Mouse (Mus musculus) T-helper 2 cell (primary cell): ENCODE measurements around the gene Acacb.

ENCODE experiments used
- in situ Hi-C: fragments of 300-600 bp; cut with MboI, MseI; formaldehyde crosslinking; loops from one replicate; pipeline ENCODE4 v1.15.1; 2025; ENCODE audit warnings: high pct_unique_total_duplicates

Acacb gene

DNA sequence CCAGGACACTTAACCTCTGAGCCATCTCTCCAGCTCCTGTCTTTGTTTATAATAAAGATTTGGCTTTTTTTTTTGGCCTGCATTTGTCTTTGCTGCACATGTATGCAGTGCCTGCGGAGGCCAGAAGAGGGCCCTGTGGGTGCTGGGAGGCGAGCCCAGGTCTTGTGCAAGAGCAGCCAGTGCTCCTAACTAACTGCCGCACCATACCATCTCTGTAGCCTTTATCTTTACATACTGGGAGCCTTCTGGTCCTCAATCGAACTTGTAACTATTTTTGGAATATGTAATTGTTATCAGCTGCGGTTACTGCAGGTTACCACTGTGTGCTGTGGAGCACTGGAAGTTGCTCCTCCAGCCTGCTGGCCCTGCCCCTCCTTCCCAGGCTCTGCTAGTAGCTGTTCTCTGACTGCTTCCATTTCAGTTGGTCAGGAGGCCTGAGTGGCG lies 12.2 kb upstream of the Acacb start:
- in situ Hi-C loops, result no loop called here

DNA sequence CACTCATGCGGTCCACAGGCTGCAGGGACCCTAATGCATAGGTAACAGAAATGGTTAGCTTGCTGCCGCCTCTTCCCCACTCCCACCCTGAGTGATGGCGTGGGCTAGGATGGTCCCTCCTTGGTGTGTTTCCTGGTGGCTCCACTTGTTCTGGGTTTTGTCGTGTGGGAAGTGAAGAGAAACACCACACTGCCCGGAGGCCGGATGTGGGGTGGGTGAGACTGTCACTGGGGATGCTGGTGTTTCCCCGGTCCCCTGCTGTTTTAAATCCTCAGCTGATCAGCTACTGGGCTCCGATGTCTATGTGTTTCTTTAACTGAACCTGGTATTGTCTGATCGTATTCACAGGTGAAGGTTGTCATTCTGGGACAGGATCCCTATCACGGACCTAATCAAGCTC lies 10.8 kb upstream of the Acacb start:
- in situ Hi-C loops, result no loop called here

DNA sequence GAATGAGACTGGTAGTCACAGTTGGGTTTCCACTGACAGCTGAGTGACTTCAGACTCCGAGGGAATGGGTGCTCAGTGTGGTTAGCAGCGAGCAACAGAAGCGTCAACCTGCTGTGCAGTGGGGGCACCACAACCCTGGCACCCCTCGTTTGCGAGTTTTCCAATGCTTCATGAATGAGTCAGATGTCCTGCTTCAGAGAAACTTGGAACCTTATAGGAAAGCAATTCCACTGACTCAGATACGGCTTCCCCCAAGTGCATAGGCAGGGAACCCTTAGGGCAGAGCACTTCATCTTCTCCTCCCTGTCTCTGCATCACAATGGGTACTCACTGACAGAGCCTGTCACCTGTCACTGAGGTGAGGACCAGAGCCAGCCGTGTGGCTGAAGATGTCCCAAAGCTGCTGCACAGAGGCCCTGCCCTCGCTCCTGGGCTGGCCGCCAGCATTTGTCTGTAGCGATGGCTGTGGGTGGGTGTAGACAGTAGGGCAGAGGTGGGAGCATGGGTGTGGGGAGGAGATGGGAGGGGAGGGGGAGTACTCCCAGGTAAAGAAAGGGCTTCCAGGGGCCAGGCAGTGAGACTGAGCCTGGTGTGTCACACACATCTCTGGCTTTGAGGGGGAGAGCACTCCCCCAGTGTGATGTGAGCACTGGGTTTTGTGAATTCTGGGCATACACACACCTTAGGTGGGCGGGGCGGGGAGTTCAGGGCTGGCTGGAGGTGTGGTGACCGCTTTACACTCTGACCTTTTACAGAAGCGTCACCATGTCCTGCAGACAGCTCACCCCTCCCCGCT lies 8.7 kb upstream of the Acacb start:
- in situ Hi-C loops, result no loop called here

DNA sequence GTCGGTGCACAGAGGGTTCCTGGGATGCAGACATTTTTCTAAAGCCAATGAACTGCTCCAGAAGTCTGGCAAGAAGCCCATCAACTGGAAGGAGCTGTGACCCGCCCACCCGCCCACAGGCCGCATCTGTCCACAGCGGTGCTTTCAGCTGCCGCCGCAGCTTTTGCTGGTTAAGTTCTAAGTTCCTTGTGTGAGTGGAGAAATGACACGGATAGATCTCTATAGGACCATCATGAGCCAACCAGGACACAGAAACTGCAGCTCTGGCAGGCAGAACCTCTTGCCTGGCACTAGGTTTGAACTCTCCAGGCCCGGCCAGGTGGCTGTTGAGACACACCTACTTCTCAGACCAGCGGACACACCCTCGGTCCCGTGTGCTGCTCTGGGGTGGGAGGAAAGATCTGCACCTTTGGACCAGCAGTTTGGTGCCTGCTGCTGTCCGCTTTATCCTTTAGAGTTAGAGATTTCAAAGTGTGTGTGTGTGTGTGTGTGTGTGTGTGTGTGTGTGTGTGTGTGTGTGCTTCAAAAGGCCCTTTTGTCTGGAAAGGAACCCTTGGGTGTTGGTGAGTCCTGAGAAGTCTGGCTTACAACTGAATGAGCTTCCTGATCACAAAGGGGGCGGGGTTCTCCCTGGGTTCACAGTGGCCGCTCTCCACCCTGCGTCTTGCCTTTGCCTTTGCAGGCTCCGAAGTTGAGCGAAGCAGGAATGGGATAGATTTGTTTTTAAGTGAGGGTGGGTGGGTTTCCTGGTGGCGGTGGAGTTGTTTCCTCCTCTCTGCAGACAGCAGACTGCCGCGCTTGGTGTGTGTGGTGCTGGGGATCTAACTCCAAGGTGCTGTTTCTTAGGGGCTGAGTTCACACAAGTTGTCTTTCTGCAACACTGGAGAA lies 7.8 kb upstream of the Acacb start:
- in situ Hi-C loops, result no loop called here

DNA sequence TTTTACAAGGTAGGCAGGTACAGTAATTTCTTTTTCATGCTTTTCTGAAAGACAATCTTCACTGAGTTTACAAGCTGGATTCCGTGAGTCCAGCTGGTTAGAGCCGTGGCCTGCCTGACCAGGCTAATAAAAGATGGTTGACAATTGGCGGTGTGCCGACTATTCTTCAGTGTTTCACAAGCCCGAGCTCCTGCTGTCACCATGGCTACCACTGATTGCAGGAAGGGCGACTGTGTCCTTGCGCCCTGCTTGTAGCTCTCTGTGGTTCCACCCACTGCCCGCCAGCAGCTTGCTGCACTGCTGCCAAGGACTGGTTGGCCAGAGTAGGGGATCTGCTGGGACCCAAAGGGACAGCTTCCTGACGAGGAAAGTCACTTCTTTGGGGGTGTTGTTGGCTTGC lies 7.2 kb upstream of the Acacb start:
- in situ Hi-C loops, result no loop called here

DNA sequence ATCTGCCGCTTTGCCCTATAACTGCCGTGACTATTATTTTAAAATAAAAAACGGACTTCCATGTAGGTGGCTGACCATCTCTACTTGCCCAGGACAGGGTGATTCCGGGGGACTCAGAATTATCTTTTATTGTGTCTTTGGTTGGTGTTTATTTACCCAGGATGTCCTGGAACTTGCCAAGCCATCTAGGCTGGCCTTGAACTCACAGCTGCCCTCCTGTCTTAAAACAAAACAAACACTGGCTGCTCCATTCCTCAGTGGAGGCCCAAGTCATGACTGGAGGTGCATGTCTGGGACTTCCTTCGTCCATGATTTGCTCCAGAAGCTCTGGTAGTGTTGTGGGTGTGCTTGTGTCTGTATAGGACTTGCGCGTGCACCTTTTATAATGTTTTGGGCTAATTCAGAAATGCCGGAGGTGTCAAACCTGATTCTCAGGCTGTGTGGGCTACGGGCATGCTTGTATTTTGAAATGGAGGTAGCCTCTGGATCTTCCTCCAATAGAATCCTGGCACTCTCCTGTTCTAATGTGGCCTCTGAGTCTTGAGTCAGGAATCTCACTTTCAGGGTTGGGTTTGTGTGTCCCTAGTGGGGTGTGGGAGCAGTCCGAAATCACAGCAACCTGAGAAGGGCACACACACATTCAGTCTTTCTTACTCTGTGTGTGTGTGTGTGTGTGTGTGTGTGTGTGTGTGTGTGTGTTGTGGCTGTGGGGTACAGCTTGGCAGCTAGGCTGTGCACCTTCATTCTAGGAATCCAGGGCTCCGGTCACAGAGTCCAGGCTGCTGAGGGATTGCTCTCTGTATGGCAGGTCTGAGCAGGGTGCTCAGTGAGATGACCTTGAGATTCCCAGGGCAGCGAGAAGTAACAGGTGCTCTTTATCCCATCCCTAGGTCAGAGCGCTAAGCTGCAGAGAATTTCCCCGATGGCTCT lies 973 bp downstream of the Acacb start:
- in situ Hi-C loops, result no loop called here

DNA sequence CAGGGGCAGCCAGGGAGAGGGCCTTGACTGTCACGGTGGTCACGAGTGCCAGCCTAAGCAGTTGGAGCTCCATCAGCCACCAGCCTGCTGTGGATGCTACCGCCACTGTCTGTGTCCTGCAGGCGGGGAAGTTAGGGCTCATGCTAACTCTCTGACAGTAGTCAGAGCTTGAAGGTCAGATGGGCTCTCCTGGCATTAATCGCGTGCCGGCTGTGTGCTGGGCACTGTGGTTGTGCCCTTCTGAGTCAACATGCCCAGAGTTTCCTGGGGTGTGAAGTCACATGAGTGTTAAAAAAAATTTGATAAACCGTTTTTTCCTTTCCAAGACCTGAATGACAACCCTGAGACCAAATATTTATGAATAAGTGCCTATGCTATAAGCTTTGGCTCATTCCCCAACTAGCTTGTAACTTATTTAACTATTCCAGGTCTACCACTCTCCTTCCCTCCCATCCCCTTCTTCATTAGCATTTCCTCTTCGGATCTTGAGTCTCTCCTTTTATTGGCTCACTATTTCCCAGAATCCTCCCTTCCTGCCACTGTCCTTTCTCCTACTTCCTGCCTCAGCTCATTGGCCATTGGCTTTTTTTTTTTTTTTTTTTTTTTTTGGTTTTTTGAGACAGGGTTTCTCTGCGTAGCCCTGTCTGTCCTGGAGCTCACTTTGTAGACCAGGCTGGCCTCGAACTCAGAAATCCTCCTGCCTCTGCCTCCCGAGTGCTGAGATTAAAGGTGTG lies 6.2 kb downstream of the Acacb start:
- in situ Hi-C loops, result no loop called here

DNA sequence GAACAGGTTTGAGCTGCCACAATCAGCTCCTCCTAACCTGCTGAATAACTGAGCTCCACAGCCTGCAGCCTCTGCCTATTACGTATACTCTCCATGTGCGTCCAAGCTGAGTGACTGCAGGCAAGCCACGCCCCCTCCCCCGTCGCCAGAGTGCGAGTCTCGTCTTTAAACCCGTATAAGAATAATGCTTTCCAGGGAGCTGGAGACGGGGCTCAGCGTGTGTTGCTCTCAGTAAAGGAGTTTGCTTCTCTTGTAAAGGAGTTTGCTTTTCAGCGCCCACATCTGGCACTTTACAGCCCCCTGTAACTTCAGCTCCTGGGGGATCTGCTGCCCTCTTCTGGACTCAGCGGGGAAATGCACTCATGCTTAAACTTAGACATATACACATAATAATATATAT lies 7.2 kb downstream of the Acacb start:
- in situ Hi-C loops, result no loop called here

DNA sequence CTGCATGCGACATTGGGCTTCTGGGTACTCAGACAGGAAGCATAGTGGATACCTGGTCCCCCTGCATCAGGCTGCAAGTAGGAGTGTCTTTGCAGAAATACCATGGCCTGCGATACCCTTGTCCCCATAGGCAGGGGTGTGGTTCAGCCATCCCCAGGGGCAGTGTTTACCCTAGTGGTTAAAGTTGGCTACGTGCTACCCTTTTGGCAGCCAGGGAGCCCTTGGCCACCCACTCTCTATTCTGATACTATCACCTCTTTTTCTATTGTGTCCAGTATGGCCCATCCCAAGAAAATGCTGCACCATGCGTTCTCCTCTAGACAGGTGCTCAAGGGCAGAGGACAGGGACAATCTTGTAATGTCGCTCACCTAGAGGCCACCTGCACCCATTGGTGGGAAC lies 8.4 kb downstream of the Acacb start:
- in situ Hi-C loops, result no loop called here

DNA sequence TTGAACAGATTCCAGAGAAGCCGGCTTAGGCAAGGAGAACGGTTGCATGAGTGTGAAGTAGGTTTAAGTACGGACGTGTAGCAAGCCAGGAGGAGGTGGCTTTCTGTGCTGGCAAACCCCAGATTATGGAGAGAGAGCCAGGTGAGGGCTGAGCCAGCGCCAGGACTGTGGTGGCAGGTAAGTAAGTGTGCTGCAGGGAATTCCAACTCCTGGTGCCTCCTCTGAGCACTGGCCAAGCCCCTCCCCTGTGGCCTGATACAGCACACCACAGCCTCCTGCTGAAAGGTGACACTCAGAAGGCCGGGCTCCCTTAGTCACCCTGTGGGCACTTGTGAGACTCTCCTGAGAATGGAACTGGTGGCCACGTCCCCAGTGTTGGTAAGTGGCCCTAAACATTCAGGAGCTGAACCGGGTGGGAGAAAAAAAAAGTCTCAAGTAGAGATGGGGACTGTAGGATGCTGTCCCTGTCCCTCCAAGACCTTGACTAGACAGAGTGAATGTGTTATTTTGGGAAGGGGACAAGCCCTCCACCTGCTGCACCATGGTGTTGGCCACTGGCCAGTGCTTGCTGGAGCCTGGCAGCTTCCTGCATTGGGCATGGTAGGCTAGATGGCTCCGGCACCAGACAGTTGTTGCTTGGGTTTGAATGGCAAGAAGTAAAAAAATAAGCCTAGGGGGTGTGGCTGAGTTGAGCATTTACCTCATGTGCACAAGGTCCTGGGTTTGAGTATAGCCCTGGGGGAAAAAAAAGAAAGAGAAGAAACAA lies 9.0 kb downstream of the Acacb start:
- in situ Hi-C loops, result no loop called here

DNA sequence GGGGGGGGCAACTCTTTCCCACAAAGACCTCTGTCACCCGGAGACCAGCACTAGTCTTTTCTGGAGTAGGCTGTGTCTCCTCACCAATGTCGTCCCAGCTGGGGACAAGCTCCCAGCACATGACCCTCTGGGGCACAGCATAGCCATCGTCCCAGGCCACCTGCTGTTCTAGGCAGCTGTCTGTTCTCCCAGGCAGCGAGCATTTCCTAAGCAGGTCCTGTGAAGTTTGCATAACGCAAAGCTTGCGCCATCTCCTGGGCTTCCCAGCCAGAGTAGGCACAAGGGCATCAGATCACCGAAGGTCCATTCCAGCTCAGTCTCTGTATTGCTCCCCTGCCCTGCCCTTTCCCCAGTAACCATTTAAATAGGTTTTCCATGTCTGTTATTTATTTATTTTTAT lies 10.9 kb downstream of the Acacb start:
- in situ Hi-C loops, result no loop called here

DNA sequence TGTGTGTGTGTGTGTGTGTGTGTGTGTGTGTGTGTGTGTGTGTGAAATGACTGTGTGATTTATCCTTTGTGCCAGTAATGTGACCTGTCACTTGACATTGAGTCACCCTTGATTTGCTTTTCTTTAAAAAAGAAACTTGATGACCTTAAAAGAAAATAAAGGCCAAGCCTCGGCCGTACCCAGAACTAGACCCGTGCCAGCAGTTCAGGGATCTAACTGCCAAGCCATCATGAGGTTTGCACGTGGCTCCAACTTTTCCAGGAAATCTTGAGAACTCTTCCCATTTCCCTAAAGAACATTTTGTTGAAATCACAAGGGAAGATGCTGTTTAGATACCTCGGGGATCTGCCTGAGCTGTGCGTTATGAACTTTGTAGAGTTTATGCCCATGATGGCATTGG lies 15.1 kb downstream of the Acacb start:
- in situ Hi-C loops, result no loop called here

DNA sequence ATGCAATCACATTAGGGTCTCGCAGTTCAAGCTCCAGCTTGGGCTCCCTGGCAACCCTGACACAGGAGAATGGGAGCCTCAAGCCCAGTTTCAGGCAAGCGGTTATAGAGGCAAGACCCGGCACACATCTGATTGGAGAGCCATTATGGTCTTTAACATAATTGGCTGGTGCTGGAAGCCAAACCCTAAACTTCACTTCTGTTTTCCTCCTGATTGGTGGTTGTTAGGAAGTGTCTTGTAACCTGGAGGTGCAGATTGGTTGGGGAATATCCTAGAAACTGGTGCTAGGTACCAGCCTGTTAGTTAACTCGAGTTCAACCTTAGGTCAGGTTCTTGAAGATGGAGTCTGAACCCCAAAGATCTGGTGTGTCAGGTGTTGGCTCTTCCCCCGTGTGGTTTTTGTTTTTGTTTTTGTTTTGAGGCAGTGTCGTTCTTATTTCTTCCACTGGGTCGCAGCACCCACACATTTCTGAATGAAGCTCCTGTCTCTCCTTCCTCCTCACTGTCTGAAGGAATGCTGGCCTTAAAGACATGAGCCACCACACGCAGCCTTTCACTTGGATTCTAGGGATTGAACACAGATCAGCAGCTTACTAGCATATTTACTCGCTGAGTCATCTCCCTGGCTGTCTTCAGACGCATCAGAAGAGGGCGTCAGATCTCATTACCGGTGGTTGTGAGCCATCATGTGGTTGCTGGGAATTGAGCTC lies 15.9 kb downstream of the Acacb start:
- in situ Hi-C loops, result no loop called here

DNA sequence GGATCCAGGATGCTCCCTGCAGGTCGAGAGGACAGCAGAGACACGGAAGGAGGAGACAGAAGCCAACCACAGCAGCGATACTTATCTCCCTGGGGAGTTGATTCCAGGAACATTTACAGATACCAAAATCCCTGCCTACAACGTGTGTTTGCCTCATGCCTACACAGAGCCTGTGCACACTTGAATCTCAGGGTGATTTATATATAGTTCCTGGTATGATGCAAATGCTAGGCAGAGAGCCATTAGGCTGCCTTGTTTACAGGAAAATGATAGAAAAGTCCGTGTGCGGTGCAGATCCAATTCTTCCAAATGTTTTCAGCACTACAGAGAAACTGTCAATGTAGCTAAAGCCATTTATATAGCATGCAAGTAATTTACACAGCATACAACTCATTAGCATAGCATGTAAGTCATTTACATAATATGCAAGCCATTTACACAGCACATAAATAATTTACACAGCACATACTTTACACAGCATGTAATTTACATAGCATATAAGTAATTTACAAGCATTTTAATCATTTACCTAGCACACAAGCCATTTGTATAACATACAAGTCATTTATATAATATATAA lies 16.9 kb downstream of the Acacb start:
- in situ Hi-C loops, result no loop called here

DNA sequence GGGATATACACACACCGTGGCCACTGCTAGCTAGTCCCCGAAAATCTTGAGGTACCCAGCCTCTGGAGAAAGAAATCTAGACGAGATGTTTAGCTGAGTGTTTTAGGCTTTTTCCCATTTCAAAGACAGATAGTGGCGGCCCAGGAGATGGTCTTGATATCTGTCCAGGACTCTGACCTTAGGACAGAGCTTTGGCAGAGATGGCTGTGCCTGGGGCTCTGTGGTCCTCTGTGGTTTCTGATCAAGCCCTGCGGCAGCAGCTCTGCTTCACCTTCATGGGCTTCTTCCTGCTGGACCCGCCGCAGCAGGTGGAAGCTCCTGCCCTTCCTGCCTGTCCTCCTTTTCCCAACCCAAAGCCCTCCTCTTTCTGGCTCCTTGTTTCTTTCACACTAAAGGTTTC lies 24.0 kb downstream of the Acacb start:
- in situ Hi-C loops, result no loop called here

DNA sequence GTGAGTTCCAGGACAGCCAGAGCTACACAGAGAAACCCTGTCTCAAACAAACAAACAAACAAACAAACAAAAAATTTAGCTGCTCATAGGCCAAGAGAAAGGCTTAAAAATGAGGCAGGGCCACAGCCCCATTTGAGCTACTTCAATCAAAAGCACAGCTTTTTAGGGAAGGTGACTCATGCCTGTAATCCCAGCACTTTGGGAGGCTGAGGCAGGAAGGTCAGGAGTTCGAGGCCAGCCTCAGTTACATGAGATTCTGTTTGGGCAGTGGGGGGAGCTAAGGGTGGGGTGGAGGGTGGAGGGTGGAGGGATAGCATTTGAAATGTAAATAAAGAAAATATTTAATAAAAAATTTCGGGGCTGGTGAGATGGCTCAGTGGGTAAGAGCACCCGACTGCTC lies 26.6 kb downstream of the Acacb start:
- in situ Hi-C loops, result no loop called here

DNA sequence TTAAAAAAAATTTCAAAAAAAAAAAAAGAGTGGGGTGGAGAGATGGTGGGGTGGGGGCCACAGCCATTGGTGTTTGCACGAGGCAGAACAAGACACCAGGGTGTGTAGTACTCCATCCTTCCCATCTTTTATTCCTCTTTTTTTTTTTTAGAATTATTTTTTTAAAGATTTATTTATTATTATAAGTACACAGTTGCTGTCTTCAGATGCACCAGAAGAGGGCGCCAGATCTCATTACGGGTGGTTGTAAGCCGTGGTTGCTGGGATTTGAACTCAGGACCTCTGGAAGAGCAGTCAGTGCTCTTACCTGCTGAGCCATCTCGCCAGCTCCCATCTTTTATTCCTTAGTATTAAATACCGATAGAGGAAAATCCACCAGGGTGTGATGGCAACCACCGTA lies 27.1 kb downstream of the Acacb start:
- in situ Hi-C loops, result no loop called here

DNA sequence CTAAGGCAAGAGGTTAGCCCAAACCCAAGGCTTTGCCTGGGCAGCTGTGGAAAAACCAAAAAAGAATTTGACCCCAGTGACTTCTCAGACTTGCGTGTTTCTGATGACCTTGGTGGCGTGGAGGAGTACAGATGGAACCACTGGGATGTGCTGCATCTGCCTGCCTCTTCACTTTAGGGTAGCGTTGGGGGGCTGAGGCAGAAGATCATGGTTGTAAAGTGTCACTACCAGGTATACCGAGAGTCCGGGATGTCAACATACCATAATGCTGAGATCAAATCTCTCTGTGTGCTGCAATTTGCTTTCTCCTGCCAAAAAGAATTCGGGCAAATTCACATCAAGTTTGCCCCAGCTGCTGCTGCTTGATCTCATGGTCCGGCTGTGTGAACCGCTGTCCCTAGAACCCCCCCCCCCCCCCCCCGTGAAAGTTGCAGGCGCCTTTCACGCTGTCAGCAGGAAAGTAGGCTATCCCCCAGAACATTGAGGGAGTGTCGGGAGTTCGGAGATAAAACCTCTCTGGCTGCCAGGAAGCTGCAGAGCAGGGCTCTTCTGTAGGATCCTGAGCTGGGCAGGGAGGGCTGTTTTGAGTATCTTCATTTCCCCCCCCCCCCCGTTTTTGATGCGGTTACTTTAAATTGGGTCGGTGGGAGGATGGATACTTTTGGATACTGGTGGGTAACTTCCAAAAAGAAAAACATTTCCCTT lies 27.7 kb downstream of the Acacb start:
- in situ Hi-C loops, result no loop called here

DNA sequence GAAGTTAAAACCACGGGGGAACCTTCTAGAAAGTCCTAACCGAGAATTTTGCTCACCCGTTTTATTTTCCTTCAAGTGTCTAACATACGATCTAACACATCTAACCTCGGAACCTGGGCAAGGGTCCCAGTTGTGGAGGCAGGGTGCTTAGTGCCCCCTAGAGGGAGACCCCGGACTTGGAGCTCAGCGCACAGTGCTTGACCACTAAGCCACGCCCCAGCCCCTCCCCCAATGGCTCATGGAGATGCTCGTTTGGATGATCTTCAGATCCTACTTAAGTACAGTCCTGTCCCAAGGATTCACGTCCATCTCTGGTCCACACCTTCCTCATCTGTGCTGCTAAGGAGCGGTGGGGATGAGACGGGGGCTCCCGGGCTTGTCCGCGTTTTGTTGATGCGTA lies 28.3 kb downstream of the Acacb start:
- in situ Hi-C loops, result no loop called here
